Mouse (Mus musculus) heart, postnatal 14 days (tissue): ENCODE measurements around the gene Lin7a. TPM values are rescaled to one million over a fixed set of nuclear protein-coding genes. Genes with fewer than 3 reads are reported as not detected.
A peak's percentile ranks its signal among the peaks of the same experiment; 100 is the strongest.

Experiments
- DNase-seq, 2 experiments: peaks; one replicate each; pipeline ENCODE4 v3.0.0; 2021 to 2022
- intact Hi-C: fragments of 180-260 bp; cut with DNase I; formaldehyde crosslinking; loops from one replicate; pipeline ENCODE4 v1.15.1; 2025
- total RNA-seq, 2 experiments: library from RNA; stranded (reverse); gene quantifications; 2 replicates each; pipeline ENCODE4 v1.2.3; 2021

The Lin7a gene
- total RNA-seq, 2 experiments from 2014 or later, result 2.1 TPM

- intact Hi-C loops, result loop anchor here (5.0 kb wide), 1 partner anchor 117 kb away; the partner anchor contains the start of gene Lin7a
- peak; percentile 29 to 46 for DNase-seq
Measured at GRCm38 (mm10) chr10:107389505-107389904, 118.0 kb downstream of the Lin7a start.

GRCm38 (mm10) chr10:107405347-107405746 lies 133.9 kb downstream of the Lin7a start:
- intact Hi-C loops, result no loop called here
- no peak for DNase-seq

GRCm38 (mm10) chr10:107418306-107418705 lies 146.8 kb downstream of the Lin7a start:
- intact Hi-C loops, result no loop called here
- no peak for DNase-seq

GRCm38 (mm10) chr10:107436967-107437366 lies 165.5 kb downstream of the Lin7a start:
- DNase-seq, result no peak
- intact Hi-C loops, result no loop called here

- peak; percentile 8 to 49 for DNase-seq
- intact Hi-C loops, result loop anchor here (5.0 kb wide), 1 partner anchor 305 kb away; no protein-coding TSS in a partner anchor
Measured at GRCm38 (mm10) chr10:107442781-107443180, 171.3 kb downstream of the Lin7a start.

GRCm38 (mm10) chr10:107449496-107450330 lies 178.2 kb downstream of the Lin7a start:
- no peak for DNase-seq
- intact Hi-C loops, result no loop called here

- DNase-seq, result no peak
- intact Hi-C loops, result no loop called here
Measured at GRCm38 (mm10) chr10:107467819-107468218, 196.3 kb downstream of the Lin7a start.

Other genes starting within 250 kb of the Lin7a start
- gene Acss3, start 148.0 kb upstream of the Lin7a start, total RNA-seq, result 1 to 10 TPM; 3.1 to 5.0 TPM
- gene Myf5, start 214.4 kb downstream of the Lin7a start, total RNA-seq, result not detected
- gene Myf6, start 223.1 kb downstream of the Lin7a start, total RNA-seq, result not detected